Mouse (Mus musculus): ENCODE measurements around the gene Snrpd3.
"Not testable (repeated sequence)": the region's sequence is repeated elsewhere in the genome, so short reads cannot be mapped to it uniquely, and the experiment has no call there.

The Snrpd3 gene

GRCm38 (mm10) chr10:75566321-75566720 lies 49.0 kb downstream of the Snrpd3 start:
- DNase-seq (ENCODE audit: low spot score in 2 of 2): no peak

GRCm38 (mm10) chr10:75566765-75567164 lies 49.4 kb downstream of the Snrpd3 start:
- DNase-seq (ENCODE audit: low spot score in 2 of 2): not testable (repeated sequence)

- no peak for DNase-seq (ENCODE audit: low spot score in 2 of 2)
These were observed 50.7 kb downstream of the Snrpd3 start for GRCm38 (mm10) chr10:75568029-75568428.

- DNase-seq (ENCODE audit: low spot score in 2 of 2): no peak
These were observed 51.1 kb downstream of the Snrpd3 start for GRCm38 (mm10) chr10:75568441-75568840.

GRCm38 (mm10) chr10:75568851-75569250 lies 51.5 kb downstream of the Snrpd3 start:
- DNase-seq (ENCODE audit: low spot score in 2 of 2): no peak

- DNase-seq (ENCODE audit: low spot score in 2 of 2): no peak
These were observed 53.8 kb downstream of the Snrpd3 start for GRCm38 (mm10) chr10:75570981-75571657.

GRCm38 (mm10) chr10:75571937-75572336 lies 54.6 kb downstream of the Snrpd3 start:
- DNase-seq (ENCODE audit: low spot score in 2 of 2): no peak

- no peak for DNase-seq (ENCODE audit: low spot score in 2 of 2)
These were observed 55.8 kb downstream of the Snrpd3 start for GRCm38 (mm10) chr10:75573181-75573580.

- DNase-seq (ENCODE audit: low spot score in 2 of 2): no peak
These were observed 56.6 kb downstream of the Snrpd3 start for GRCm38 (mm10) chr10:75573965-75574364.

GRCm38 (mm10) chr10:75579129-75579528 lies 61.8 kb downstream of the Snrpd3 start:
- DNase-seq (ENCODE audit: low spot score in 2 of 2): no peak

GRCm38 (mm10) chr10:75585876-75586552 lies 68.7 kb downstream of the Snrpd3 start:
- peak; percentile 74 to 88 for DNase-seq (ENCODE audit: low spot score in 2 of 2)

- DNase-seq (ENCODE audit: low spot score in 2 of 2): no peak
These were observed 69.2 kb downstream of the Snrpd3 start for GRCm38 (mm10) chr10:75586553-75586879.

Measured in frontal cortex, postnatal 14 days (tissue).